Mouse (Mus musculus) megakaryocyte, embryonic 14.5 days (primary cell): Measurements from ENCODE around the gene Proca1. TPM values are rescaled to one million over a fixed set of nuclear protein-coding genes. Genes with fewer than 3 reads are reported as not detected.

ENCODE experiments used
- H3K27me3 ChIP-seq: replicated peaks from 2 replicates; pipeline ENCODE3; 2012; ENCODE audit warnings: inconsistent platforms
- H3K36me3 ChIP-seq: replicated peaks from 2 replicates; pipeline ENCODE3; 2012; ENCODE audit warnings: low read length, inconsistent platforms, mixed read lengths
- H3K4me1 ChIP-seq: 2 replicates; pipeline ENCODE4 v1.6.1; 2012; ENCODE audit warnings: inconsistent platforms
- H3K4me3 ChIP-seq: replicated peaks from 2 replicates; pipeline ENCODE3; 2012; ENCODE audit warnings: moderate library complexity, mild to moderate bottlenecking, inconsistent platforms
- H3K9me3 ChIP-seq: 2 replicates; pipeline ENCODE4 v1.6.1; 2012; ENCODE audit warnings: inconsistent platforms
- FLI1 ChIP-seq: IDR thresholded peaks from 2 replicates; pipeline ENCODE4 v1.6.1; 2012; ENCODE audit warnings: low read length, inconsistent platforms, mixed read lengths
- GATA1 ChIP-seq: IDR thresholded peaks from 3 replicates; pipeline ENCODE4 v1.6.1; 2012; ENCODE audit warnings: mixed read lengths, low read length, inconsistent platforms, borderline replicate concordance
- polyA plus RNA-seq: library from polyadenylated mRNA; stranded (reverse); fragments of >175 nt; gene quantifications from 2 replicates; pipeline ENCODE4 v1.2.3, GENCODE M21; 2012; ENCODE audit warnings: low replicate concordance; ENCODE audit not compliant: insufficient read depth

Proca1 gene
- polyA plus RNA-seq, 1 experiment = 0.22 TPM

- Histone ChIP-seq H3K4me3 (no peak overlapping the region), H3K27me3 (peaks cover 33% of the 10 kb centered on the region), H3K4me1 (peaks cover 64% of the 10 kb centered on the region), H3K9me3 (no peaks in the 10 kb centered on the region), H3K36me3 (peaks cover 72% of the 10 kb centered on the region)
- TF ChIP-seq GATA1 (no peak), FLI1 (no peak)
Observed at GRCm38 (mm10) chr11:78159557-78159956, 33.6 kb upstream of the Proca1 start.

- TF ChIP-seq GATA1 (no peak), FLI1 (no peak)
- H3K27me3 ChIP-seq = peaks cover 39% of the 10 kb centered on the region
- no peak overlapping the region for H3K4me3 ChIP-seq
- H3K4me1 ChIP-seq = peaks cover 64% of the 10 kb centered on the region
- peaks cover 65% of the 10 kb centered on the region for H3K36me3 ChIP-seq
- no peaks in the 10 kb centered on the region for H3K9me3 ChIP-seq
Observed at GRCm38 (mm10) chr11:78160171-78160570, 33.0 kb upstream of the Proca1 start.

GRCm38 (mm10) chr11:78160675-78161074, 32.5 kb upstream of the Proca1 start:
- Histone ChIP-seq H3K4me3 (peak overlapping the region; percentile 28), H3K9me3 (no peaks in the 10 kb centered on the region), H3K4me1 (peaks cover 63% of the 10 kb centered on the region), H3K36me3 (peaks cover 60% of the 10 kb centered on the region), H3K27me3 (peaks cover 40% of the 10 kb centered on the region)
- TF ChIP-seq GATA1 (no peak), FLI1 (no peak)

GRCm38 (mm10) chr11:78161169-78161568, 32.0 kb upstream of the Proca1 start:
- H3K4me3 ChIP-seq = peak overlapping the region; percentile 14
- no peaks in the 10 kb centered on the region for H3K9me3 ChIP-seq
- H3K4me1 ChIP-seq = peaks cover 67% of the 10 kb centered on the region
- peaks cover 55% of the 10 kb centered on the region for H3K36me3 ChIP-seq
- TF ChIP-seq GATA1 (no peak), FLI1 (no peak)
- peaks cover 40% of the 10 kb centered on the region for H3K27me3 ChIP-seq

- H3K27me3 ChIP-seq = peaks cover 40% of the 10 kb centered on the region
- no peaks in the 10 kb centered on the region for H3K9me3 ChIP-seq
- no peak overlapping the region for H3K4me3 ChIP-seq
- peaks cover 48% of the 10 kb centered on the region for H3K36me3 ChIP-seq
- peaks cover 74% of the 10 kb centered on the region for H3K4me1 ChIP-seq
- TF ChIP-seq GATA1 = no peak
- TF ChIP-seq FLI1 = no peak
Observed at GRCm38 (mm10) chr11:78161968-78162367, 31.2 kb upstream of the Proca1 start.

GRCm38 (mm10) chr11:78162504-78162903, 30.7 kb upstream of the Proca1 start:
- no peak overlapping the region for H3K4me3 ChIP-seq

GRCm38 (mm10) chr11:78163045-78163444, 30.1 kb upstream of the Proca1 start:
- H3K4me3 ChIP-seq = peak overlapping the region; percentile 96
- peaks cover 49% of the 10 kb centered on the region for H3K27me3 ChIP-seq
- H3K36me3 ChIP-seq = peaks cover 49% of the 10 kb centered on the region
- peaks cover 81% of the 10 kb centered on the region for H3K4me1 ChIP-seq
- H3K9me3 ChIP-seq = no peaks in the 10 kb centered on the region
- TF ChIP-seq GATA1 = no peak
- TF ChIP-seq FLI1 = no peak

More at GRCm38 (mm10) chr11:78162504-78162903, 30.7 kb upstream of the Proca1 start:
- Histone ChIP-seq H3K36me3 (peaks cover 49% of the 10 kb centered on the region), H3K27me3 (peaks cover 45% of the 10 kb centered on the region), H3K4me1 (peaks cover 78% of the 10 kb centered on the region), H3K9me3 (no peaks in the 10 kb centered on the region)
- TF ChIP-seq FLI1 (no peak), GATA1 (no peak)

- peak overlapping the region; percentile 96 for H3K4me3 ChIP-seq
- peaks cover 49% of the 10 kb centered on the region for H3K27me3 ChIP-seq
- H3K9me3 ChIP-seq = no peaks in the 10 kb centered on the region
- H3K4me1 ChIP-seq = peaks cover 80% of the 10 kb centered on the region
- TF ChIP-seq GATA1 = no peak
- no peak for TF ChIP-seq FLI1
- H3K36me3 ChIP-seq = peaks cover 41% of the 10 kb centered on the region
Observed at GRCm38 (mm10) chr11:78163681-78164603, 29.2 kb upstream of the Proca1 start.

- peaks cover 80% of the 10 kb centered on the region for H3K4me1 ChIP-seq
- H3K9me3 ChIP-seq = no peaks in the 10 kb centered on the region
- TF ChIP-seq FLI1 (no peak), GATA1 (no peak)
- peaks cover 52% of the 10 kb centered on the region for H3K27me3 ChIP-seq
- peaks cover 41% of the 10 kb centered on the region for H3K36me3 ChIP-seq
- H3K4me3 ChIP-seq = peak overlapping the region; percentile 96
Observed at GRCm38 (mm10) chr11:78164604-78164923, 28.6 kb upstream of the Proca1 start.
